Mouse (Mus musculus): ENCODE results near the gene Smim17.
"Not testable (repeated sequence)": the region's sequence is repeated elsewhere in the genome, so short reads cannot be mapped to it uniquely, and the experiment has no call there.

Smim17 gene

DNA sequence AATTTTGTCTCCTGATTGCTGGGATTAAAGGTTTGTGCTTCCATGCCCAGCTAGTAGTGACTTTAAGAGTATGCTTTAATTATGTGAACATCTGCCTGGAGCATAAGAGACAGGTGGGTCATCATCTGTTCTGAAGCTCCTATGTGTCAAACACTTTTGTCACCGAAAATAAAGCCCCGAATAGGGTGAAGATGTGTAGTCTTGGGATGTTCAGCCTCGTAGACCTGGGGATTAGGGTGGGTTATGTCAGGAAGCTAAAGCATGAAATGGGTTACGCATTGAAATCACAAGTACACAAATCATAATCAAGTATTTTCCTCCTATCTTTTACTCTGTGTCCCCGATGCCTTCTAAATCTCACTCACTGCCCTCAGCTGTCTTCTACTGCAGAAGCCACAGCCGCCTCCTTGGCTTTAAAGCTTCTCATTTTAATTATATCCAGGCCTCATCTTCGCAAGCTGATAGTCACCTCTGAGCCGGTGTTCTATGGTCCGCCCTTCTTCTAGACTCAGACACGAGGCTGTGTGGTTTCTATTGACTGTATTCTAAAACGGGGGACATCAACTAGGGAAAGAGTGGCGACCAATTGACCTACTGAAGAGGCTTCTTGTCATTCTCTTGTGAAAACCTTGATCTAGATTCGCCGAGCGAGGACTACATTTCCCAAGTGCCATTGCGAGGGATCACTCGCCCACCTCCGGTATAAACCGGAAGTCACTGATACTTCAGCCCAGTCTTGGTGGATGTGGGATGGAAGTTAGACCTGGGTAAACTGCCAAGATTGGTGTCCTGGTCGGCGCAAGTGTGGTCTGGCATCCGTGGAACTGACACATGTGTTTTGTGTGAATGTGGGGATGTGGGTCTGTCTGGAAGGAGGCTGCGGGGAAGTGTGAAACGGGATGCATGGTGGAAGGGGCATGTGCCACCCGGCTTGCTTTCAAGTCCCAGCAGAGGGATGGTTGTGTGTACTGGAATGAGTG is at the start of gene Smim17:
TSS of gene Smim17 (plus strand) at position 720 of the 980 bp plus-strand sequence.
- DNase-seq (ENCODE audit: low spot score in 2 of 2) = peak in 1 of 2 experiments; percentile 18

- no peak for DNase-seq (ENCODE audit: low spot score in 2 of 2)
Observed at GRCm38 (mm10) chr7:6358121-6358520, 40.4 kb upstream of the Smim17 start.

GRCm38 (mm10) chr7:6358937-6359590 is 39.5 kb upstream of the Smim17 start:
- DNase-seq (ENCODE audit: low spot score in 2 of 2) = no peak

- DNase-seq (ENCODE audit: low spot score in 2 of 2) = no peak
Observed at GRCm38 (mm10) chr7:6360477-6361060, 37.9 kb upstream of the Smim17 start.

GRCm38 (mm10) chr7:6361756-6362155 is 36.8 kb upstream of the Smim17 start:
- no peak for DNase-seq (ENCODE audit: low spot score in 2 of 2)

DNA sequence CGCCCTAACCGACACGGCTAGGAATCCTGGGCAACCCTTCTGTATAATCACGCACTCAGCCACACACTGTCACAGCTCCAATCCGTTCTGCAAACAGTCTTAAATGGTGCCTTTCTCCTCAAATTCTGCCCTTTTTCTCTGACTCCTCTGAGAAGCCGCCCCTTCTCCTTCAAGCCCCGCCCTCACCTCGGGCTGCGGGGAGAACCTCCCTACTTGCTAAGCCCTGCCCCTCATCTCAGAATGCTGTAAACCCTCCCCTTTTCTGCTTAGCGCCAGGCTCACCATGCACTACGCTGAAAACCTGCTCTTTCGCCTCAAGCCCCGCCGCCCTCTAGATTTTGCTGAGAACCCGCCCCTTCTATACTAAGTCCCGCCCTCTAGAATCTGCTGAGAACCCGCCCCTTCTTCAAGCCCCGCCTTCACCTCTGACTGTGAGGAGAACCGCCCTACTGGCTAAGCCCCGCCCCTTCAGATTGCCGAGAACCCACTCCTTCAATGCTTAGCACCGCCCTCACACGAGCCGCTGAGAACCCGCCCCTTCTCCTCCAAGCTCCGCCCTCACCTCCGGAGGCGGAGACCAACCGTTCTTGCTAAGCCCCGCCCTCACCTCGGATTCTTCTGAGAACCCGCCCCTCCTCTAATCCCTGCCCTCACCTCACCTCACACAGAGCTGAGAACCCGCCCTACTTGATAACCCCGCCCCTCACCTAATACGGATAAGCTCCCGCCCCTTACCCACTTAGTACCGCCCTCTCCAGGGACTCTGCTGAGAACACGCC is 36.1 kb upstream of the Smim17 start:
- DNase-seq (ENCODE audit: low spot score in 2 of 2) = peak; percentile 98 to 99

DNA sequence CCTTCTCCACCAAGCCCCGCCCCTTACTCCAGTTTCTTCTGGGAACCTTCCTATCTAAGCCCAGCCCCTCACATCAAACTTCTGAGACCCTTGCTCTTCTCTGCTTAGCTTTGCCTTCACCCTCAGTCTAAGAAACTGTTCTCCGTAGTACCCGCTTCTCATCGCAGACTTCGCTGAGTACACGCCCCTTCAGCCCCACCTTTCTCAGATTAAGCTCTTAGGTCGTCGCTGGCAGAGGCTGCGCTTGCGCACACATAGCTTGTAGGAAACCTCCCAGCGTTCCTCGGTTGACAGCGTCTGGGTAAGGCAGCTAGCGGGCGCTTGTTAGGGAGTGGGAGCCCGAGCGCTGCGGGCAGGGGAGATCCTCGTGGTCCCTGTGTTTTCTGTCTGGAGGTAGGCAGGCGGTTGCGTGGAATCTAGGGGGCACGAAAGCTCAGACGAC is 35.4 kb upstream of the Smim17 start, which contains the start of gene Zfp78:
TSS of gene Zfp78 (plus strand) at position 234 of the 442 bp plus-strand sequence.
- DNase-seq (ENCODE audit: low spot score in 2 of 2) = peak in 1 of 2 experiments; percentile 76

- DNase-seq (ENCODE audit: low spot score in 2 of 2) = no peak
Observed at GRCm38 (mm10) chr7:6364761-6365160, 33.8 kb upstream of the Smim17 start.

DNA sequence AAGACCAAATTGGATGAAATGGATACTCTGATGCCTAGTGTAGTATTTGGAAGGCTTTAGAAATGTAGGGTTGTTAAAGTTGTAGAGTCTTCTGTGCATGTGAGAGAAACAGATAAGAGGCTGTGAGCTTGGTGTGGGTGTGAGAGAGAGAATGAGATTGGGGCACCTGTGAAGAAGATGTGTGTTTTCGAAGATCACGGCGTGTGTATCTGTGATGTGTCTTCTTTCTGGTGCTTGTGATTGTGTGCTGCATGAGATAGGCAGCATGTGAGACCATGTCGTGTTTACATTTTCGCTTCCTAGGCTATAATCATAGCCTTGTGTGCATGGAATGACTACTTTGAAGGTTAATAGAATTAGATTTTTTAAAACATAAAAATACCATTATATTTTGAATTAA is 31.3 kb upstream of the Smim17 start:
- DNase-seq (ENCODE audit: low spot score in 2 of 2) = no peak

DNA sequence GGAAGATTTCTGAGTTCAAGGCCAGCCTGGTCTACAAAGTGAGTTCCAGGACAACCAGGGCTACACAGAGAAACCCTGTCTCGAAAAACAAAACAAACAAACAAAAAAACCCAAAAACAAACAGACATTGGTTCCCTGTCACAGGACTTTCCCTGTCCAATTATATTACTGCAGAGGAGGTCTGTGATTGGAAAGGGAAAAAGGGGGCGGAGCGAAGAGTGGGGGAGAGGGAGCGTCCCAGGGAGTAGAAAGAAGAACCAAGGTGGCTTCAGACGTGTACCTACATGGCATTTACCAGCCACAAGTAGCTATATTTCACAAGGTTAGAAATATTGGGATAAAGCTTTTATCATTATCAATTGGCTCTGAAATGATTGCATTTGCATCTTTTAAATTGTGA is 30.4 kb upstream of the Smim17 start:
- DNase-seq (ENCODE audit: low spot score in 2 of 2) = not testable (repeated sequence)

- no peak for DNase-seq (ENCODE audit: low spot score in 2 of 2)
Observed at GRCm38 (mm10) chr7:6369460-6369859, 29.1 kb upstream of the Smim17 start.

DNA sequence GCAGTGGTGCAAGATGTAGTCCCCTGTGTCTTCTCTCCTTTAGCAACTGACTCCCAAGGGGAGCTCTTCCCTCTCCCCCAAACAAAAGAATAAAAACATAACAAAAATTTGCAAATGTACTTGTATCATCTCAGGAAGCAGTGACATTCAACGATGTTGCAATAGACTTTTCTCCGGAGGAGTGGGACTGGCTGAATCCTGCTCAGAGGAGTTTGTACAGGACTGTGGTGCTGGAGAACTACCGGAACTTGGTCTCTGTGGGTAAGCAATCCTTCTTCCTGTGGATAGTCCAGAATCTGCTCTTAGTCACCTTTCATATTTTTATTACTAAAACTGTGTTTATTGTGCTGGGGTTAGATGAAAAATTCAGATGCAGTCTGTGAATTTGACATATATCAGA is 25.5 kb upstream of the Smim17 start:
- no peak for DNase-seq (ENCODE audit: low spot score in 2 of 2)

DNA sequence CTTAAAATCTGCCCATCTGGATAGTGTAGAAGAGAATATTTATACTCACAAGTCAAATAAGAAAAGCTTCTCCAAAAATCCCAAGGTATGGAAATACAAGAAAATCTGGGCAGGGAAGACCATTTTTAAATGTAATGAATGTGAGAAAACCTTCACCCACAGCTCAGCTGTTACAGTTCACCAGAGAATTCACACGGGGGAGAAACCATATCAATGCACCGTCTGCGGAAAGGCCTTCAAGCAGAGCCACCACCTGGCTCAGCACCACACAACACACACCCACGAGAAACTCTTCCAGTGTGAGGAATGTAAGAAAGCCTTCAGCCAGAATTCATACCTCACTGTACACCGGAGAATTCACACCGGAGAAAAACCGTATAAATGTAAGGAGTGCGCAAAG is 20.1 kb upstream of the Smim17 start:
- DNase-seq (ENCODE audit: low spot score in 2 of 2) = no peak

GRCm38 (mm10) chr7:6381431-6381830 is 17.1 kb upstream of the Smim17 start:
- DNase-seq (ENCODE audit: low spot score in 2 of 2) = no peak

DNA sequence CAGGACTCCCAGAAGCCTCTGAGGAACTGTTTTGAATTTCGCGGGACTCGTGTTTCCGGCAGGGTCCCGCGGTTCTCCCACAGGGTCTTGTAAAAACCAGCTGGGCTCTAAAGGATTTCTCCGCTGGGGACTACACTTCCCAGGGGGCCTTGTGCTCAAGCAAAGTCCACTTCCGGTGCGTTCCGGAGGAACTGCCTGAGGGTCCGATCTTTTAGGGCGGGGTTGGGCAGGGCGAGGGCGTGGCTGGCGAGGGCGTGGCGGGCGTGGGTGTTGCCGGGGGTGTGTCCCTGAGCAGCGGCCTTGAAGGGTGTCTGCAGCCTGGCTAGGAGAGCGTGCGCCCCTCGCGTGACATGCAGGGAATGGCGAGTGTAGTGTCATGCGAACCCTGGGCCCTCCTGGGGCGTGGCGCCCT is 15.5 kb upstream of the Smim17 start, which contains the start of gene Zfp28:
TSS of gene Zfp28 (plus strand) at position 252 of the 412 bp plus-strand sequence.
- peak; percentile 91 to 94 for DNase-seq (ENCODE audit: low spot score in 2 of 2)

DNA sequence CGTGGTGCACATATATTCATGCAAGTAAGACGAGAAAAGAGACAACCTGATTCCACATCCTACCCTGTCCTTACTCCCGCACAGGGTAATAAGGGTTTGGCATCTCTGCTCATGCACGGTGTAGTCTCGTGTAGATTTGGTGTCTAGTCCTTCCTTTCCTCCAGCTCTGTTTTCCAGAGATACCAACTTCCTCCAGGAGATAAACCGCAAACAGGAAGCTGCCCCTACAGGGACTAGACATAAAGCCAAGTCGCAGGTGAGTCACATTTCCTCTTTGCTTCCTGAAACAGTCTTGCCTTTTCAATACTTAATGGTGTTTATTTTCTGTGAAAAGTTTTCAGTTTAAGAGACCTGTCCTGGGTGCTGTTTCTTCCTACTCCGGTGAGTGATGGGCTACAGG is 14.5 kb upstream of the Smim17 start:
- DNase-seq (ENCODE audit: low spot score in 2 of 2) = no peak

GRCm38 (mm10) chr7:6386995-6387394 is 11.5 kb upstream of the Smim17 start:
- no peak for DNase-seq (ENCODE audit: low spot score in 2 of 2)

DNA sequence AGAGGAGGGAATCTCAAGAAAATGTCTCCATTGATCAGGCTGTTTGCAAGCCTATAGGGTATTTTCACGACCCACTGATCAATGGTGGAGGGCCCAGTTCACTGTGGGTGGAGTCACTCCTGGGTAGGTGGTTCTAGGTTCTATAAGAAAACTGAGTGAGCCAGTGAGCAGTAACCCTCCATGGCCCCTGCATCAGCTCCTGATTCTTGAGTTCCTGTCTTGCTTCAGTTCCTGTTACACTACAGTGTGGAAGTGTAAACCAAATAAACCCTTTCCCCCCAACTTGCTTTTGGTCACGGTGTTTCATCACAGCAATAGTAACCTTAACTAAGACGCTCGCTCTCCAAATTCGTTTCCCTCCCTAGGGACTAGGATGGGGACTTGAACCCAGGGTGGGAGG is 9.5 kb upstream of the Smim17 start:
- no peak for DNase-seq (ENCODE audit: low spot score in 2 of 2)

GRCm38 (mm10) chr7:6389449-6389848 is 9.1 kb upstream of the Smim17 start:
- DNase-seq (ENCODE audit: low spot score in 2 of 2) = no peak

- DNase-seq (ENCODE audit: low spot score in 2 of 2) = peak; percentile 88 to 96
Observed at GRCm38 (mm10) chr7:6410043-6410442, 11.5 kb downstream of the Smim17 start, which contains the start of gene Gm20715. Gm20715 (plus strand) TSS chr7:6410277.
